Mouse (Mus musculus) stomach, postnatal 0 days (tissue): ENCODE measurements around the gene Pi4k2a.

Source experiments
- CTCF ChIP-seq: IDR thresholded peaks from 2 replicates; pipeline ENCODE4 v1.5.1; 2016; ENCODE audit warnings: antibody characterized with exemption, low read depth, mild to moderate bottlenecking, moderate library complexity
- EP300 ChIP-seq: optimal IDR thresholded peaks from 2 replicates; pipeline ENCODE3; 2016; ENCODE audit warnings: antibody characterized with exemption

GRCm38 (mm10) chr19:42089103-42089747 is 1.0 kb upstream of the Pi4k2a start:
- peak; percentile 33 for TF ChIP-seq CTCF
- TF ChIP-seq EP300 = no peak
